Mouse (Mus musculus) embryonic facial prominence, embryonic 15.5 days (tissue): Measurements from ENCODE around the gene Fam53b. TPM values are rescaled to one million over a fixed set of nuclear protein-coding genes. Genes with fewer than 3 reads are reported as not detected.

Source experiments
- ATAC-seq: fragments of 200-750 bp; cut with Nextera tagmentation; 2 replicates; pipeline ENCODE4 v1.8.0; 2017; ENCODE audit warnings: low read depth, moderate TSS enrichment; ENCODE audit not compliant: insufficient number of reproducible peaks, low FRiP score, low TSS enrichment
- H3K27ac ChIP-seq: fragments of 300-500 bp; sonication (generic); replicated peaks from 2 replicates; pipeline ENCODE4 v1.5.1; 2015; ENCODE audit warnings: mild to moderate bottlenecking, inconsistent platforms
- H3K27me3 ChIP-seq: fragments of 300-500 bp; sonication (generic); 2 replicates; pipeline ENCODE4 v1.6.1; 2015; ENCODE audit warnings: inconsistent platforms
- H3K36me3 ChIP-seq: fragments of 300-500 bp; sonication (generic); 2 replicates; pipeline ENCODE4 v1.6.1; 2015; ENCODE audit warnings: mild to moderate bottlenecking, inconsistent platforms
- H3K4me1 ChIP-seq: fragments of 300-500 bp; sonication (generic); 2 replicates; pipeline ENCODE4 v1.6.1; 2015; ENCODE audit warnings: inconsistent platforms
- H3K4me2 ChIP-seq: fragments of 300-500 bp; sonication (generic); replicated peaks from 2 replicates; pipeline ENCODE4 v1.6.1; 2015; ENCODE audit warnings: mild to moderate bottlenecking, inconsistent platforms
- H3K4me3 ChIP-seq: fragments of 300-500 bp; sonication (generic); replicated peaks from 2 replicates; pipeline ENCODE4 v1.5.1; 2015; ENCODE audit warnings: mild to moderate bottlenecking, inconsistent platforms
- H3K9ac ChIP-seq: fragments of 300-500 bp; sonication (generic); 2 replicates; pipeline ENCODE4 v1.6.1; 2015; ENCODE audit warnings: inconsistent platforms
- H3K9me3 ChIP-seq: fragments of 300-500 bp; sonication (generic); replicated peaks from 2 replicates; pipeline ENCODE4 v1.6.1; 2016; ENCODE audit warnings: inconsistent platforms
- WGBS: fragments of 180-500 bp; shearing (Covaris S2); methylation state at CpG from one replicate; pipeline ENCODE4 v1.1.7; 2015; 5-methylcytosine and 5-hydroxymethylcytosine counted together
- polyA plus RNA-seq: library from polyadenylated mRNA; unstranded; fragments of >200 nt; fragmentation: Nextera tagmentation; extraction: Ambion mirVana; gene quantifications from 2 replicates; pipeline ENCODE4 v1.2.1, GENCODE M21; 2015

Gene Fam53b
- polyA plus RNA-seq, 1 experiment from 2014 or later = 22.5 TPM

DNA sequence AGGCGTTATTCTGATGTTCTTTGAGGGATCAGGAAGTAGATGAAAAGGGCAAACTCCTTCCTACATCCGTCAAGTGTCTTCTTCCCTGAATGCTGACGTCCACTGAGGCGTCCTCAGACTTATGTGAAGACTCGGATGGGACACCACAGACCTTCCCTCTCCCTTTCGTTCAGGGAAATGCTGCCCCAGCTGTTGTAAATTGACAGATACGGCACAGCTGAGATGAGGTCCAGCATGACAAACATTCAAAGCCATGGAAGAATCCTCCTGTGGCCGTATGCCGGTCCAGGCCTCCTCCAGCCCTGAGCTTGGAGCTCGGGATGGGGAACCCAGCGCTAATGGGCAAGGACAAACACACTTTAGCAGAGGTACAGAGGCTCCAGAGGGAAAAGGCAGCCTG is 64.2 kb downstream of the Fam53b start:
- Histone ChIP-seq H3K9me3 (no peaks in the 10 kb centered on the region), H3K9ac (no peak overlapping the region), H3K4me2 (no peak overlapping the region), H3K4me3 (no peak overlapping the region), H3K27ac (no peak overlapping the region), H3K36me3 (no peaks in the 10 kb centered on the region), H3K4me1 (peaks cover 42% of the 10 kb centered on the region), H3K27me3 (no peaks in the 10 kb centered on the region)
- 83% methylated on average over 11 of the region's 11 CpGs for WGBS
- ATAC-seq = no peak

DNA sequence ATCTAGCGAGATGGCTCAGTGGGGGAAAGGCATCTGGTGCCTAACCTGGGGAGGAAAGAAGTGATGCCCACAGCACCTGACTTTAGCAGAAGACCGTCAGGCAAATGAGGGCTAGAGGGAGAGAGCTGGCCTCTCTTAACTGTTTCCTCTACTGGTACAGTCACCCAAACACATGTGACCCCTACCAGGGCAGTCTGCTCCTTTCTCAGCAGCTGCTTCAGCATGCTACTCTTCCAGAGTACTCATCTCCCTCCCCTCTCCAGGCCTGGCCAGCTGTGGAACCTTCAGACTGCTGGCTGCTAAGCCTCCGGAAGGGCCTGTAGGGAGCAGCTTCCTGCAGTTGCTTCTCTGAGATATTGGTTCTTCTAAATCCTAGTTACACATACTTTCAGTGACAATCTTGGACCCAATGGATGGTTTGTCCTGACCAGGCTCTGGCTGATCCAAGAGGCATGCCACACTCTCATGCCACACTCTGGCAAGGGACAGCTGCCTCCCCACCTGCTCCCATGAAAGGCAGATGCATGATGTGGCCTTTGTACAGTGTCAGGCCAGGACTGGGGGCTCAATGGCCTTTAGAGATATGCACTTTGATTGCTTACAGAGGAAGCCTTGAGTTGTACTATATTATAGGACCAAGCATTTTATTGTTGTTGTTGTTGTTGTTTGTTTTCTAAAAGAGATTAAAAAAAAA is 65.5 kb downstream of the Fam53b start:
- Histone ChIP-seq H3K27ac (0 out of 2 replicates have a peak overlapping the region, but pooled peaks have one; percentile 17), H3K9me3 (no peaks in the 10 kb centered on the region), H3K4me2 (no peak overlapping the region), H3K27me3 (no peaks in the 10 kb centered on the region), H3K36me3 (no peaks in the 10 kb centered on the region), H3K9ac (no peak overlapping the region), H3K4me1 (peaks cover 29% of the 10 kb centered on the region), H3K4me3 (no peak overlapping the region)
- peak; percentile 63; the same call in 1 of the 2 replicates for ATAC-seq
- 74% methylated on average over 3 of the region's 3 CpGs for WGBS

- Histone ChIP-seq H3K4me2 (no peak overlapping the region), H3K4me3 (no peak overlapping the region), H3K9ac (no peak overlapping the region), H3K9me3 (no peaks in the 10 kb centered on the region), H3K36me3 (no peaks in the 10 kb centered on the region), H3K27me3 (no peaks in the 10 kb centered on the region), H3K4me1 (peaks cover 27% of the 10 kb centered on the region), H3K27ac (0 out of 2 replicates have a peak overlapping the region, but pooled peaks have one; percentile 17)
- 70% methylated on average over 6 of the region's 6 CpGs for WGBS
- no peak for ATAC-seq
These were observed 66.6 kb downstream of the Fam53b start for GRCm38 (mm10) chr7:132747096-132747495.

DNA sequence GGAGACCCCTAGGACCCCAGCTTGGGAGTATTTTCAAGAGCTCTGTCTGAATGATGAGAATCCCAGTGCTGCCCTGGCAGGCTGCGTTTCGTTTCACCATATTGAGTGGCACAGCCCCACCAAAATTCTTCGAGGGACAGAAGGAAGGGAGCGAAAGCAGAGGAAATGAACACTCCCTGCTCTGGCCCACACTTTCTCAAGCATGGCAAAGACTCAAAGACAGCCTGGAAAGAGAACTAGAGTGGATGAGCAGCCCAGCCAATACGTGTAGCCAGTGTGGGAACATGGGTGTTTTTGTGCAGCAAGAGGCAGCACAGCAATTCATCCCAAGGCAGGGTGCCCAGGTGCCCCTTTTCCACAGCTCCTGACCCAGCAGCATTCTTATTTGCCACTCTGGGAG is 70.8 kb downstream of the Fam53b start:
- no peak for ATAC-seq
- Histone ChIP-seq H3K27me3 (no peaks in the 10 kb centered on the region), H3K27ac (peak overlapping the region; percentile 28; the same call in 1 of the 2 replicates), H3K9me3 (no peaks in the 10 kb centered on the region), H3K36me3 (0 out of 2 replicates have a peak, but pooled peaks cover 4% of the 10 kb centered on the region), H3K4me2 (no peak overlapping the region), H3K9ac (no peak overlapping the region), H3K4me1 (peaks cover 13% of the 10 kb centered on the region), H3K4me3 (no peak overlapping the region)
- WGBS = 74% methylated on average over 5 of the region's 5 CpGs

DNA sequence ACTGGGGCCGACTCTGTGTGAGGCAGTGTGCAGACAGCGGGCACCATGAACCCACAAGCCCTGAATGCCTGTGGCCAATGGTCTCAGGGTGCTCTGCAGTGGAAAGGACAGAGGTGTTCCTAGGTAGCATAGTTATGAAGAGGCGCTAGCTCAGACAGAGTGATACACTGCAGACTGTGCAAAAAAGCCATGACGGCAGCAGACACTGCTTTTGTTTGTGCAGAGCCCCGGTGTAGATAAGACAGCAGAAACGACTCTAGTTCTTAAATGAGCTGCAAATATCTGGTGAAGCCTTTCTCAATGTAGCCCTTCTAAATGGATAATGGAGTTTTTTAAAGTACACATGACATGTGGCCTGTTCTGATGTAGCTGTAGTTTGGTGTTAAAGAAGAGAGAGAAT is 73.9 kb downstream of the Fam53b start:
- H3K27me3 ChIP-seq = no peaks in the 10 kb centered on the region
- no peak overlapping the region for H3K4me3 ChIP-seq
- H3K27ac ChIP-seq = no peak overlapping the region
- ATAC-seq = no peak
- H3K36me3 ChIP-seq = 0 out of 2 replicates have a peak, but pooled peaks cover 4% of the 10 kb centered on the region
- no peak overlapping the region for H3K4me2 ChIP-seq
- 87% methylated on average over 6 of the region's 6 CpGs for WGBS
- H3K9me3 ChIP-seq = no peaks in the 10 kb centered on the region
- H3K9ac ChIP-seq = no peak overlapping the region
- peaks cover 29% of the 10 kb centered on the region for H3K4me1 ChIP-seq

DNA sequence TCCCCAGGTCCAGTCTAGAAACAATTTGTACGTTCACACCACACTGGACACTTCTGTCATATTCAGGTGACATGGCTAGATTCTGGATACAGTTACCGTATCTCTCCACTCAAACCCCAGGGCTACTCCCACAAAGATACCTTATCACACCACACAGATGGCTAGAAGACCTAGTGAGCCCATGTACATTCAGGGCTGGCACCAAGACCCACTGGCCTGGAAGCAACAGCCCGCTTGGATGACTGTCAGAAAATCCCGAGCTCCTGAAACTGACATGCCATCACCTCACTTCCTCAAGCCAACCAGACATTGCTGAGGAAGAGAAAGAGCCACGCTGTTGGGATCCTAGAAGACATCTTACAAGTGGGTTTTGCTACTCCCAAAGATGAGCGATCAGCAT is 74.8 kb downstream of the Fam53b start:
- 91% methylated on average over 6 of the region's 6 CpGs for WGBS
- no peak overlapping the region for H3K9ac ChIP-seq
- H3K4me3 ChIP-seq = no peak overlapping the region
- no peak overlapping the region for H3K4me2 ChIP-seq
- H3K27me3 ChIP-seq = no peaks in the 10 kb centered on the region
- H3K9me3 ChIP-seq = no peaks in the 10 kb centered on the region
- 0 out of 2 replicates have a peak, but pooled peaks cover 4% of the 10 kb centered on the region for H3K36me3 ChIP-seq
- H3K4me1 ChIP-seq = peaks cover 29% of the 10 kb centered on the region
- H3K27ac ChIP-seq = no peak overlapping the region
- no peak for ATAC-seq

GRCm38 (mm10) chr7:132736099-132736862 is 77.4 kb downstream of the Fam53b start:
- Histone ChIP-seq H3K4me1 (peaks cover 35% of the 10 kb centered on the region), H3K27ac (peak overlapping the region; percentile 88), H3K9ac (no peak overlapping the region), H3K4me3 (no peak overlapping the region), H3K36me3 (0 out of 2 replicates have a peak, but pooled peaks cover 4% of the 10 kb centered on the region), H3K27me3 (no peaks in the 10 kb centered on the region), H3K9me3 (no peaks in the 10 kb centered on the region), H3K4me2 (no peak overlapping the region)
- peak; percentile 79 for ATAC-seq
- WGBS = 39% methylated on average over 17 of the region's 17 CpGs

GRCm38 (mm10) chr7:132735145-132735544 is 78.5 kb downstream of the Fam53b start:
- peak overlapping the region; percentile 88; the same call in 1 of the 2 replicates for H3K27ac ChIP-seq
- ATAC-seq = 0 out of 2 replicates have a peak, but pooled peaks have one; percentile 19

DNA sequence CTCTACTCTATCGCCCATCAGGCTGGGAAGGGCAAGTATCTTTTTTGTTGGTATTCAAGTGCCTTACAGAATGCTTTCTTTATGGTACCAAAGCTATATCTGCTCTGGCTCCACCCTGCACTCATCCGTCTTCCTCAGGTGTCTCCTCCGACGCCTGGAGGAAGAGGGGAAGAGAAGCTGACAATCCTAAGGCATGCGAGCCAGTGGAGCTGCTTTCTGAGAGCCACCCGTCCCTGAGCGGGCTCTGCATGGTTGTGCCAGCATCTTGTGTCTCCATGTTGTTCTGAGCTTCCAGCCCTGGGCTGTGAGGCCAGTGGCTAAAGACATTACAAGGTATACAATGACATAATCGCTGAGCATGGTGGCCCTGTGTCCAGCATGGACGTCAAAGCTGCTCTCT is 79.5 kb downstream of the Fam53b start:
- Histone ChIP-seq H3K4me2 (no peak overlapping the region), H3K4me3 (no peak overlapping the region), H3K27ac (no peak overlapping the region), H3K9me3 (no peaks in the 10 kb centered on the region), H3K27me3 (no peaks in the 10 kb centered on the region), H3K4me1 (peaks cover 47% of the 10 kb centered on the region), H3K36me3 (peaks cover 5% of the 10 kb centered on the region; the same call in 1 of the 2 replicates), H3K9ac (no peak overlapping the region)
- 85% methylated on average over 9 of the region's 9 CpGs for WGBS
- no peak for ATAC-seq

More at GRCm38 (mm10) chr7:132735145-132735544, 78.5 kb downstream of the Fam53b start:
- no peaks in the 10 kb centered on the region for H3K27me3 ChIP-seq
- no peak overlapping the region for H3K9ac ChIP-seq
- H3K36me3 ChIP-seq = 0 out of 2 replicates have a peak, but pooled peaks cover 4% of the 10 kb centered on the region
- no peaks in the 10 kb centered on the region for H3K9me3 ChIP-seq
- H3K4me3 ChIP-seq = no peak overlapping the region
- peaks cover 39% of the 10 kb centered on the region for H3K4me1 ChIP-seq
- no peak overlapping the region for H3K4me2 ChIP-seq
- 34% methylated on average over 5 of the region's 5 CpGs for WGBS

- Histone ChIP-seq H3K4me1 (peaks cover 47% of the 10 kb centered on the region), H3K27ac (no peak overlapping the region), H3K4me2 (no peak overlapping the region), H3K9ac (no peak overlapping the region), H3K27me3 (no peaks in the 10 kb centered on the region), H3K36me3 (peaks cover 5% of the 10 kb centered on the region; the same call in 1 of the 2 replicates), H3K4me3 (no peak overlapping the region), H3K9me3 (no peaks in the 10 kb centered on the region)
- no peak for ATAC-seq
- 78% methylated on average over 6 of the region's 6 CpGs for WGBS
These were observed 80.2 kb downstream of the Fam53b start for GRCm38 (mm10) chr7:132733521-132733920.

DNA sequence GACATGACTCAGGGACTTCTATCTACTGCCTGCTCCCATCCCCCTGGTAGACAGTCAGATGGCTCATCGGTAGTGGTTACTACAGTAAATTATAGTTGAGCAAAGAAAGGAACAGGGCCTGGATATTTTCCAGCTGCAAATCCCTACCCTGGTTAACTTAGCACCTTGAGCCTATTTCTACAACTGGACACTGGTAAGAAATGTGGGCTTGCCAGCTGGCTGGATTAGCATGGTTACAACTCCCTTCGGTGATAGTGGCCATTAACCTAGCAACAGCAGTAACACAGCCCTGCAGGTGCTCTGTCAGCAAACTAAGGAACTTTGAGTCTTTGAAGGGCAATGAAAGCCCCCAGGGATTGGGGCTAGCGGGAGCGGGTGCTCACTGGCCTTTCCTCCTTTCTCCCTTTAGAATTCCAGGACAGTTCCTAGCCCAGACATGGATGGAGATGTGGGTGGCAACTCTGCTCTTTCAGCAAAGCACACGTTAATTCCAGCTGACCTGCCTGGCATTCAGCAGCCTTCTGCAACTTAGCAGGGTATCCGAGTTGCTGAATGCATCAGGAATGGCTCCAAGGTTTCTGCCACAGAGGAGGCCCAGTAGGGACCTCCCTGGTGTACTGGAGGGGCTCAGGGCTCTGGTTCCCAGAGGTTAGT is 81.4 kb downstream of the Fam53b start:
- WGBS = 71% methylated on average over 6 of the region's 6 CpGs
- Histone ChIP-seq H3K27me3 (no peaks in the 10 kb centered on the region), H3K36me3 (peaks cover 5% of the 10 kb centered on the region; the same call in 1 of the 2 replicates), H3K27ac (no peak overlapping the region), H3K4me2 (no peak overlapping the region), H3K9ac (no peak overlapping the region), H3K9me3 (no peaks in the 10 kb centered on the region), H3K4me1 (peaks cover 47% of the 10 kb centered on the region), H3K4me3 (no peak overlapping the region)
- no peak for ATAC-seq
